Mouse (Mus musculus): ENCODE measurements at regions not wholly inside any gene's neighbourhood (a gene's known extent, or its start where the extent isn't known, plus 50 kb on each side); places are given as distances from the start of the nearest gene placed in this dataset.

- no peak for TF ChIP-seq EP300 (optimal IDR thresholded peaks at IDR 0.05)
- TF ChIP-seq CTCF (IDR thresholded peaks at IDR 0.05; ENCODE audit: low read depth), result no peak
Observed at GRCm38 (mm10) chr2:179386871-179387270, 55.4 kb upstream of the Cdh4 start.
